ENCODE assay signal across 34 mouse cellular contexts in the genomic region with DNA sequence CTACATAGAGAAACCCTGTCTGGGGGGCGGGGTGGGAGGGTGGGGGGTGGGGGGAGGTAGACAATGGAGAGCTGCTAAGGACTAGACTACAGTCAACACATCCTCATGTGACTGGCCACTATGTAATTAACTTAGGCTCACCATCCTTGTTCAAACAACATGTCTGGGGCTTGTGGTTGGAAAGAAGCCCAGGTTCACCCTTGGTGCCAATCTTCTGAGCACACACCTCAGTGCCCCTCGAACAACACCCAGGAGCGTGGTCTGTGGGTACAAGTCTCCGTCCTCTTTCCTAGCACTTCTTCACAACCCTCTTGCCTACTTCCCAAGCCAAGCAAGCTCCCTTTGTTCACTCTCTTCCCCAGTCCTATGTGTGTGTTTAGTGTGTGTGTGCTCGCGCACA. TPM values are rescaled to one million over a fixed set of nuclear protein-coding genes. Genes with fewer than 3 reads are reported as not detected.
DNase-seq lines count a peak whose midpoint lies in the region; TF ChIP-seq lines count a peak whose summit lies in the region.
"Had no signal": no experiment of that assay in that cellular context is flagged by ENCODE, and none has a peak within 500 bp of the region (broad histone marks: within the 10 kb centered on the region; RNA-seq: fewer than 3 reads in every experiment).

No protein-coding gene starts in this region.

- DNase-seq in adrenal gland, adult (ENCODE audit: inconsistent age in 2 of 2, low spot score in 1 of 2), result peak; percentile 8 to 32
- DNase-seq in adrenal gland, postnatal 25 days, result no peak
- DNase-seq in gastrocnemius, adult 2 months, result no peak
- no peak for DNase-seq in gastrocnemius, postnatal 25 days
- no peak for DNase-seq in layer of hippocampus, adult 2 months (ENCODE audit: low spot score in 2 of 2)
- DNase-seq in layer of hippocampus, adult 8-10 months (ENCODE audit: low spot score in 2 of 2), result no peak
- no peak for DNase-seq in right cerebral cortex, postnatal 14 days
- DNase-seq: adrenal gland, postnatal 14 days; cerebellum, adult 8-10 months; gastrocnemius, postnatal 36 days; kidney, postnatal 10 days; lung, postnatal 10 days; spleen, adult 18-20 months; thymus, postnatal 14 days had no signal

- TF ChIP-seq CTCF in gastrocnemius, adult 2 months (IDR thresholded peaks at IDR 0.05), result no peak
- no peak for TF ChIP-seq CTCF in layer of hippocampus, adult 2 months (conservative IDR thresholded peaks at IDR 0.05)
- no peak for TF ChIP-seq CTCF in cortical plate, adult 2 months (IDR thresholded peaks at IDR 0.05; ENCODE audit: extremely low read depth, insufficient read depth, low read length)

- peak overlapping the region; percentile 98 for H3K27ac ChIP-seq in gastrocnemius, adult 2 months
- peak overlapping the region; percentile 71 for H3K27ac ChIP-seq in layer of hippocampus, adult 2 months
- H3K27ac ChIP-seq in cortical plate, adult 2 months (ENCODE audit: insufficient read depth, low read length), result 0 out of 2 replicates have a peak overlapping the region, but pooled peaks have one; percentile 18
- H3K27ac ChIP-seq: forebrain, embryonic 13.5 days; liver, embryonic 14.5 days; macrophage had no signal

- H3K4me3 ChIP-seq in gastrocnemius, adult 2 months, result no peak overlapping the region
- H3K4me3 ChIP-seq in layer of hippocampus, adult 2 months, result no peak overlapping the region
- no peak overlapping the region for H3K4me3 ChIP-seq in cortical plate, adult 2 months (ENCODE audit: insufficient read depth, low read length)
- H3K4me3 ChIP-seq: forebrain, embryonic 13.5 days; heart, embryonic 15.5 days; left cerebral cortex, adult 2 months; limb, embryonic 12.5 days; midbrain, embryonic 13.5 days had no signal

- H3K4me1 ChIP-seq in cortical plate, adult 2 months (ENCODE audit: control insufficient read depth, insufficient read depth, low read length), result peaks cover 26% of the 10 kb centered on the region

- intact Hi-C loops in gastrocnemius, adult 2 months (cut with DNase I), result no loop called here

- no peak for TF ChIP-seq POLR2A in cortical plate, adult 2 months (IDR thresholded peaks at IDR 0.05; ENCODE audit: extremely low read depth, insufficient read depth, low read length)

RNA-seq across cellular contexts. Expression of gene E030018B13Rik, which starts 10.5 kb away (rescaled TPM):
- not detected in 2 replicates for total RNA-seq in adrenal gland, postnatal 25 days (2021)
- under 1 TPM in 1 of 2 experiments, not detected in 1; 0.22 TPM for total RNA-seq in gastrocnemius, adult 2 months (2021)
- total RNA-seq in gastrocnemius, postnatal 25 days (2021), result not detected
- total RNA-seq in layer of hippocampus, adult 2 months (2021), result not detected
- total RNA-seq in layer of hippocampus, adult 8-10 months (2022), result not detected
- not detected in 2 replicates for polyA plus RNA-seq in cortical plate, adult 2 months (2012; rRNA removed)
- total RNA-seq: adrenal gland, postnatal 14 days; CH12.LX; common myeloid progenitor, adult 5-6 weeks; G1E; gastrocnemius, postnatal 36 days; heart, postnatal 25 days; layer of hippocampus, postnatal 14 days; left cerebral cortex, adult 2 months; left cerebral cortex, postnatal 25 days; megakaryocyte-erythroid progenitor cell, adult 5-6 weeks; neutrophil, adult 5-6 weeks had no signal
- polyA plus RNA-seq: brain, embryonic 14.5 days; G1E; hindbrain, embryonic 16.5 days; limb, embryonic 12.5 days; liver, embryonic 14.5 days; lung, adult 2 months; macrophage; stomach, embryonic 16.5 days had no signal

RNA-seq across cellular contexts. Expression of gene Klf13, which starts 11.6 kb away (rescaled TPM):
- 85.4 and 93.8 TPM in 2 replicates for total RNA-seq in adrenal gland, postnatal 25 days (2021)
- 10 to 100 TPM; 56.6 to 59.6 TPM for total RNA-seq in gastrocnemius, adult 2 months (2021)
- total RNA-seq in gastrocnemius, postnatal 25 days (2021), result 10 to 100 TPM; 38.9 to 43.1 TPM
- 100 to 1,000 TPM; 200 to 216 TPM for total RNA-seq in layer of hippocampus, adult 2 months (2021)
- total RNA-seq in layer of hippocampus, adult 8-10 months (2022), result 100 to 1,000 TPM; 169 to 188 (median 176) TPM
- polyA plus RNA-seq in cortical plate, adult 2 months (2012; rRNA removed), result 59.6 and 64.2 TPM in 2 replicates

Comparison
In these comparisons a context has a peak if more than half of its experiments do, and no peak if none do; other contexts are left out.
1. DNase-seq: peak in adrenal gland, adult (2 of 2); none in adrenal gland, postnatal 25 days (single experiment), gastrocnemius, adult 2 months (single experiment), gastrocnemius, postnatal 25 days (single experiment), layer of hippocampus, adult 2 months (0 of 2), layer of hippocampus, adult 8-10 months (0 of 2) and right cerebral cortex, postnatal 14 days (single experiment).
2. H3K27ac ChIP-seq: peak in every context shown above with its lines; median percentile 98 in gastrocnemius, adult 2 months; 71 in layer of hippocampus, adult 2 months; 18 in cortical plate, adult 2 months.